Comparison of ENCODE assay signal across 10 mouse cellular contexts in genomic region chr12:100728646-100729485, GRCm38 (mm10). TPM values are rescaled to one million over a fixed set of nuclear protein-coding genes. Genes with fewer than 3 reads are reported as not detected.
DNase-seq lines count a peak whose midpoint lies in the region; ATAC-seq and TF ChIP-seq lines count a peak whose summit lies in the region.
"Had no signal": no experiment of that assay in that cellular context is flagged by ENCODE, and none has a peak within 500 bp of the region (broad histone marks: within the 10 kb centered on the region; RNA-seq: fewer than 3 reads in every experiment).

No protein-coding gene starts in this region.

- no peak overlapping the region for H3K9ac ChIP-seq in liver, embryonic 15.5 days
- no peak overlapping the region for H3K9ac ChIP-seq in intestine, embryonic 16.5 days (ENCODE audit: low read depth, low read length)
- H3K9ac ChIP-seq: stomach, embryonic 15.5 days had no signal

- 17% methylated on average over 14 of the region's 14 CpGs for WGBS in liver, embryonic 15.5 days (ENCODE audit: insufficient replicate concordance)
- 64% methylated on average over 14 of the region's 14 CpGs for WGBS in small intestine, adult 2 months
- WGBS in intestine, embryonic 16.5 days: 67% methylated on average over 14 of the region's 14 CpGs

- H3K4me3 ChIP-seq in G1E (ENCODE audit: low read depth, low read length): peak overlapping the region; percentile 61; the same call in 1 of the 2 replicates
- H3K4me3 ChIP-seq in liver, embryonic 15.5 days (replicated peaks): no peak overlapping the region
- peak overlapping the region; percentile 7; the same call in 1 of the 2 replicates for H3K4me3 ChIP-seq in small intestine, adult 2 months (ENCODE audit: low read depth, low read length)
- no peak overlapping the region for H3K4me3 ChIP-seq in intestine, embryonic 16.5 days (ENCODE audit: low read length)
- H3K4me3 ChIP-seq: hindbrain, embryonic 10.5 days; stomach, embryonic 15.5 days had no signal

- peak overlapping the region; percentile 44 for H3K4me2 ChIP-seq in liver, embryonic 15.5 days
- H3K4me2 ChIP-seq in intestine, embryonic 16.5 days (ENCODE audit: low read depth, low read length): no peak overlapping the region
- H3K4me2 ChIP-seq: stomach, embryonic 15.5 days had no signal

- peaks cover 2% of the 10 kb centered on the region for H3K9me3 ChIP-seq in G1E (replicated peaks)
- H3K9me3 ChIP-seq in liver, embryonic 15.5 days (replicated peaks): no peaks in the 10 kb centered on the region
- H3K9me3 ChIP-seq in intestine, embryonic 16.5 days (ENCODE audit: control insufficient read depth, low read length): no peaks in the 10 kb centered on the region
- H3K9me3 ChIP-seq: hindbrain, embryonic 10.5 days; stomach, embryonic 15.5 days had no signal

- H3K4me1 ChIP-seq in G1E (ENCODE audit: insufficient read depth, low read depth, low read length): peaks cover 53% of the 10 kb centered on the region
- peaks cover 19% of the 10 kb centered on the region for H3K4me1 ChIP-seq in liver, embryonic 15.5 days (replicated peaks)
- H3K4me1 ChIP-seq in small intestine, adult 2 months (ENCODE audit: control insufficient read depth, insufficient read depth, insufficient read length, low read length): peaks cover 3% of the 10 kb centered on the region; the same call in 1 of the 2 replicates
- 0 out of 2 replicates have a peak, but pooled peaks cover 3% of the 10 kb centered on the region for H3K4me1 ChIP-seq in intestine, embryonic 16.5 days (ENCODE audit: control insufficient read depth, insufficient read depth, low read length)
- H3K4me1 ChIP-seq: stomach, embryonic 15.5 days had no signal

- DNase-seq in 416B (ENCODE audit: low read depth) (peak; percentile 97), G1E (ENCODE audit: low spot score) (peak; percentile 57)
- no peak for DNase-seq in cerebellum, adult 11 months
- no peak for DNase-seq in left cerebral cortex, adult 11 months (ENCODE audit: low spot score)

- H3K27me3 ChIP-seq in G1E (ENCODE audit: insufficient read depth, low read length): no peaks in the 10 kb centered on the region
- no peaks in the 10 kb centered on the region for H3K27me3 ChIP-seq in liver, embryonic 15.5 days
- no peaks in the 10 kb centered on the region for H3K27me3 ChIP-seq in small intestine, adult 2 months (ENCODE audit: control insufficient read depth, insufficient read depth, low read length)
- H3K27me3 ChIP-seq in intestine, embryonic 16.5 days (replicated peaks; ENCODE audit: control insufficient read depth, insufficient read depth, low read length): no peaks in the 10 kb centered on the region
- H3K27me3 ChIP-seq: stomach, embryonic 15.5 days had no signal

- H3K27ac ChIP-seq in liver, embryonic 15.5 days (replicated peaks): no peak overlapping the region
- no peak overlapping the region for H3K27ac ChIP-seq in small intestine, adult 2 months (ENCODE audit: insufficient read depth, low read depth, low read length)
- no peak overlapping the region for H3K27ac ChIP-seq in intestine, embryonic 16.5 days (ENCODE audit: low read length)
- H3K27ac ChIP-seq: hindbrain, embryonic 10.5 days; kidney, postnatal 0 days; stomach, embryonic 15.5 days had no signal

- no peaks in the 10 kb centered on the region for H3K36me3 ChIP-seq in G1E (replicated peaks)
- H3K36me3 ChIP-seq in liver, embryonic 15.5 days (replicated peaks): no peaks in the 10 kb centered on the region
- no peaks in the 10 kb centered on the region for H3K36me3 ChIP-seq in small intestine, adult 2 months (ENCODE audit: control insufficient read depth, insufficient read depth, low read length)
- no peaks in the 10 kb centered on the region for H3K36me3 ChIP-seq in intestine, embryonic 16.5 days (ENCODE audit: control insufficient read depth, insufficient read depth, low read length)
- H3K36me3 ChIP-seq: hindbrain, embryonic 10.5 days; stomach, embryonic 15.5 days had no signal

- TF ChIP-seq CTCF in G1E (IDR thresholded peaks at IDR 0.05; ENCODE audit: low read depth, low read length): no peak
- TF ChIP-seq CTCF in small intestine, adult 2 months (IDR thresholded peaks at IDR 0.05; ENCODE audit: extremely low read depth, insufficient read length, insufficient replicate concordance, low read depth, low read length): no peak

- no peak for TF ChIP-seq POLR2A in small intestine, adult 2 months (IDR thresholded peaks at IDR 0.05; ENCODE audit: low read depth, low read length)

- ATAC-seq in G1E (ENCODE audit: extremely low read depth, insufficient number of reproducible peaks, low FRiP score, poor library complexity, severe bottlenecking): peak; percentile 6; the same call in 1 of the 2 replicates
- ATAC-seq in liver, embryonic 15.5 days (ENCODE audit: insufficient read depth): no peak
- ATAC-seq in intestine, embryonic 16.5 days: no peak

RNA-seq across cellular contexts. Expression of gene Rps6ka5, which starts 2.1 kb away (rescaled TPM):
- 41.5 and 43.2 TPM in 2 replicates for total RNA-seq in G1E (2014; fragmentation: Nextera tagmentation)
- total RNA-seq in G1E (2017): 52.2 TPM in 2 replicates
- polyA plus RNA-seq in G1E (2012): 10.9 and 12.6 TPM in 2 replicates
- 1.5 and 1.6 TPM in 2 replicates for polyA plus RNA-seq in liver, embryonic 15.5 days (2015; fragmentation: Nextera tagmentation; extraction: Ambion mirVana)
- polyA plus RNA-seq in small intestine, adult 2 months (2012; rRNA removed): 0.62 TPM in 2 replicates
- polyA plus RNA-seq in intestine, embryonic 16.5 days (2015; fragmentation: Nextera tagmentation; extraction: Ambion mirVana): 1.7 and 1.9 TPM in 2 replicates

RNA-seq across cellular contexts. Expression of gene Dglucy, which starts 50.0 kb away (rescaled TPM):
- total RNA-seq in G1E (2014; fragmentation: Nextera tagmentation) (not detected in 2 replicates), G1E (2017) (0.12 and 0.27 TPM in 2 replicates)
- 0.06 and 0.09 TPM in 2 replicates for polyA plus RNA-seq in G1E (2012)
- polyA plus RNA-seq in liver, embryonic 15.5 days (2015; fragmentation: Nextera tagmentation; extraction: Ambion mirVana): 1.2 and 1.4 TPM in 2 replicates
- polyA plus RNA-seq in small intestine, adult 2 months (2012; rRNA removed): 14.6 and 21.8 TPM in 2 replicates
- polyA plus RNA-seq in intestine, embryonic 16.5 days (2015; fragmentation: Nextera tagmentation; extraction: Ambion mirVana): 2.6 TPM in 2 replicates

Comparison
In these comparisons a context has a peak if more than half of its experiments do, and no peak if none do; other contexts are left out.
1. DNase-seq: peak in 416B (single experiment) and G1E (single experiment); none in cerebellum, adult 11 months (single experiment) and left cerebral cortex, adult 11 months (single experiment).
2. H3K4me3 ChIP-seq: peak in G1E (single experiment) and small intestine, adult 2 months (single experiment); none in liver, embryonic 15.5 days (single experiment) and intestine, embryonic 16.5 days (single experiment).